Mouse (Mus musculus) cerebellum, adult 2 months (tissue): ENCODE measurements at regions not wholly inside any gene's neighbourhood (a gene's known extent, or its start where the extent isn't known, plus 50 kb on each side); places are given as distances from the start of the nearest gene placed in this dataset.

Experiments used
- DNase-seq, 2 experiments: peaks; one replicate each; pipeline ENCODE4 v3.0.0; 2021
- H3K27ac ChIP-seq: fragments of 200-500 bp; 2 replicates; pipeline ENCODE4 v1.5.1; 2012; ENCODE audit warnings: low read length, control low read depth, inconsistent platforms; ENCODE audit not compliant: insufficient read depth
- H3K27me3 ChIP-seq: fragments of 200-500 bp; 2 replicates; pipeline ENCODE4 v1.6.1; 2012; ENCODE audit warnings: inconsistent platforms, mild to moderate bottlenecking, low read length, moderate library complexity; ENCODE audit not compliant: control insufficient read depth, insufficient read depth
- H3K4me1 ChIP-seq: fragments of 200-500 bp; 2 replicates; pipeline ENCODE4 v1.6.1; 2011; ENCODE audit warnings: low read length; ENCODE audit not compliant: control insufficient read depth, insufficient read depth
- H3K4me3 ChIP-seq: fragments of 200-500 bp; replicated peaks from 2 replicates; pipeline ENCODE3; 2011; ENCODE audit warnings: mild to moderate bottlenecking, low read depth, low read length, control low read depth; ENCODE audit not compliant: insufficient read depth
- CTCF ChIP-seq: fragments of 200-500 bp; IDR thresholded peaks from 2 replicates; pipeline ENCODE4 v1.5.1; 2011; ENCODE audit warnings: low read depth, mild to moderate bottlenecking, control low read depth, low read length, moderate library complexity, borderline replicate concordance; ENCODE audit not compliant: insufficient read depth
- POLR2A ChIP-seq: fragments of 200-500 bp; IDR thresholded peaks from 2 replicates; pipeline ENCODE4 v1.6.1; 2011; ENCODE audit warnings: low read length, control low read depth, borderline replicate concordance; ENCODE audit not compliant: insufficient read depth
- WGBS: fragments of 180-500 bp; shearing (Covaris S2); methylation state at CpG from one replicate; pipeline ENCODE4 v1.1.7; 2018; 5-methylcytosine and 5-hydroxymethylcytosine counted together

DNA sequence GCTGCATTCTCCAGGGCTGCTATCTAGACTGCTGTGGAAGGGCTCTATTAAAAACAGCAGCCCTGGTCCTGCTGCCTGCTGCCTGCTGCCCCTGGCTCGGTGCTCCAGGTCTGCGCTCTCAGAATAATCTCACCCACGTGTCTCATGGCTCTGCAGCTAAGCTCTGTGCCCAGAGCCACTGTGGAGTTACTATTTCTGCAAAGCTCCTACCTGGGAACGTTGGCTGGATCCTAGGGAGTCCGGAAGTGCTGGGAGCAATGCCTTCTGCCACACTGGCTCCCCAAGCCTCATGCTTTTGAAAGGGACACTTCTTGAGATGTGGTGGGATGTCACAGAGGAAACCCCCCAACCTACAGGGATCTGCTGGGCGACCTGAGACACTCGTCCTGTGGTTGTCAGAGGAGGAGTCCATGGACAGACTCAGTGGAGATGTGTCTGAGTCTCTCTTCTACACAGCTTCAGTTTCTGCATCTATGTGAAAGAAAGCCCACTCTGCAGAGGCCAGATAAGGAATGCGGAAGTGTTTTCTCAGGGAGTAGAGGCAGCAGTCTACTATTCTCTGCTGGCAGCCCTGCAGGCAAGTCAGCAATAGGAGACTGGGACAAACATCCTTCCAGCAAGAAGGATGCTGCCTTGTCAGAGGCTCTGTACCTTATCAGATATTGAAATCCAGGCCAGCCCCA lies 63.0 kb upstream of the Kazn start:
- 26% methylated on average over 8 of the region's 8 CpGs for WGBS
- peak; percentile 63 to 72 for DNase-seq
- H3K4me3 ChIP-seq = no peak overlapping the region
- H3K4me1 ChIP-seq = peaks cover 40% of the 10 kb centered on the region
- no peaks in the 10 kb centered on the region for H3K27me3 ChIP-seq
- peak overlapping the region; percentile 78 for H3K27ac ChIP-seq
- no peak for TF ChIP-seq CTCF
- no peak for TF ChIP-seq POLR2A

DNA sequence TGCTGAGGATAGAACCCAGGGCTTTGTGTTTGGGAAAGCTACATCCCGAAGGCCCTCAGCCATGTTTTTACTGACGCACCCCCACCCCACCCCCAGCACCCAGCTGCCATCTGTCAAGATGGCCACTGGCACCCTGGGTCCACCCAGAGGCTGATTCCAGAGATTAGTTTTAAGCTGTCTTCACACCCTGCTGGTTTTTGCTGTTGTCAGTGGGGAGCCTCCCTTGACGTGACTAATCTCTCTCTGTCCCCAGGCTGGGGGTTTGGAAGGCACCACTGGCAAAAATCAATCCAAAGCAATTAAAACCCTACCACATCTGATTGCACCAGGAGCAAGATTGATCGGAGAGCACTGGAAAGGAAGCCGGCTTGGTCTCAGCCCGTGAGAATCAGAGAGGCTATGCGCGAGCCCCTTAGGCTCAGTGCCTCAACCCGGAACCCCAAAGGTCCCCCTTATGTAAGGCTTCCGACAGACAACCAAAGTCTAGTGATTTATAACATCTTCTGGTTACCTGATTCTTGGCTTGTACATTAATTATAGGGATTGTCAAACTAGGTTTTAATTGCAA lies 59.7 kb upstream of the Kazn start:
- H3K27me3 ChIP-seq = no peaks in the 10 kb centered on the region
- no peak overlapping the region for H3K27ac ChIP-seq
- DNase-seq = no peak
- WGBS = 78% methylated on average over 10 of the region's 10 CpGs
- H3K4me1 ChIP-seq = peaks cover 46% of the 10 kb centered on the region
- TF ChIP-seq POLR2A (no peak), CTCF (no peak)
- H3K4me3 ChIP-seq = no peak overlapping the region

DNA sequence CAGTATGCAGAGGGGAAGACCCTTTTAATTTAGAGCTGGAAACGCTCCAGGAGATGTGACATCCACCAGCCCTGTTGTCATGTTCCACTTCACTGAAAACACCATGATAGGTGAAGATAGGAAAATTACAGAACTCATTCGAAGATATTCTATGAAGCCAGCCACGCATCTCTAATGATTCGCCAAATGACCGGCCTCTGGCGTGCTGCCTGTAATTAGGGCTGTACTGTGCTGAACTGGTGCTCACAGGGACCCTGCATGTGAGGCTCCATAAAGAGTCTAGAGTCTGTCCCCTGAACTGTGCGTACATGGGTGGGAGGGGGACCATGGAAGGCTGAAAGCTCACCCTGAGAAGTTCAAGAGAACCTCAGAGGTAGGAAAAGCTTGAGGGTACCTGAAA lies 53.6 kb upstream of the Kazn start:
- Histone ChIP-seq H3K27me3 (no peaks in the 10 kb centered on the region), H3K4me1 (peaks cover 34% of the 10 kb centered on the region), H3K27ac (no peak overlapping the region), H3K4me3 (no peak overlapping the region)
- no peak for DNase-seq
- 54% methylated on average over 7 of the region's 7 CpGs for WGBS
- no peak for TF ChIP-seq CTCF
- no peak for TF ChIP-seq POLR2A

DNA sequence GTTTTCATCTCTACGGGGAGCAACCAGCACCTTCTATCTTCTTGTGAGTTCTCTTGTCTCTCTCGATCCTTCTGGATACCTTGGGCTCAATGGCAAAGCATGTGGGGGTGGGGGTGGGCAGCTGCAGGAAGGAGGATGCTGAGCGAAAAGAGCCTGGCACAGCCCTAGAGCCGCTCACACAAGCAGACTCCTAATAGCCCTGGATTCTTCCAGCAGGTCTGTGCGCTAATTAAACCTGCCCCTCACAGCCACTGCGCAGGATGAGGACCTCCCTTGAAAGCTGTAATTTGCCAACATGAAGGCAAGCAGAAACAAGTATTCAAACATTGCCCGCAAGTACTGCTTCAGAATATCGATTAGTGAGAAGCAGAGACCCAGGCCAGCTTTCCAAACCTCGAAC lies 53.1 kb upstream of the Kazn start:
- Histone ChIP-seq H3K4me1 (peaks cover 34% of the 10 kb centered on the region), H3K27me3 (no peaks in the 10 kb centered on the region), H3K27ac (no peak overlapping the region), H3K4me3 (no peak overlapping the region)
- no peak for TF ChIP-seq CTCF
- TF ChIP-seq POLR2A = no peak
- WGBS = 72% methylated on average over 9 of the region's 9 CpGs
- no peak for DNase-seq

DNA sequence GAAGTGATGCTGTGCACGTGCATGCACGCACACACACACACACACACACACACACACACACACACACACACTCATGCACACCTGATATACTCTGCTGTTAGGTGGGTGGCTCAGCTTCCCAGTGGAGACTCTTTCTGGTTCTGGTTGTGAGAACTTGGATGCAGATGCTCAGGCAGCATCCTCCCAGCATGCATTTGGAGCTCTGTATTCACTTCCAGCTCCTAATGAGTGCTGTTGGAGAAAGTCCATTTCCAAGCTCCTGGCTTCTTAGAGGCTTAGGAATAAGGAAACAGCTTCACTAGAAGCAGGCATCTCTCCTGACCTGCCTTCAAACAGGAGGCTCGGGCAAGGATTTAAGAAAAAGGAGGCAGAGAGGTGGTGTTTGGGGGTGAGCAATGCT lies 52.2 kb upstream of the Kazn start:
- DNase-seq = no peak
- no peak for TF ChIP-seq CTCF
- no peak for TF ChIP-seq POLR2A
- no peaks in the 10 kb centered on the region for H3K27me3 ChIP-seq
- H3K27ac ChIP-seq = no peak overlapping the region
- H3K4me3 ChIP-seq = no peak overlapping the region
- peaks cover 34% of the 10 kb centered on the region for H3K4me1 ChIP-seq
- 90% methylated on average over 3 of the region's 3 CpGs for WGBS
